Mouse (Mus musculus) ES-Bruce4 (cell line): Measurements from ENCODE around the gene Cd164.

Source experiments
- CTCF ChIP-seq: IDR thresholded peaks from one replicate; pipeline ENCODE4 v1.8.1; 2011; ENCODE audit warnings: low read depth, low read length
- EP300 ChIP-seq: IDR thresholded peaks from 2 replicates; pipeline ENCODE4 v1.6.1; 2011; ENCODE audit warnings: low read depth, low read length; ENCODE audit not compliant: insufficient read depth
- POLR2A ChIP-seq: IDR thresholded peaks from one replicate; pipeline ENCODE4 v1.8.1; 2011; ENCODE audit warnings: low read length; ENCODE audit not compliant: insufficient read depth

DNA sequence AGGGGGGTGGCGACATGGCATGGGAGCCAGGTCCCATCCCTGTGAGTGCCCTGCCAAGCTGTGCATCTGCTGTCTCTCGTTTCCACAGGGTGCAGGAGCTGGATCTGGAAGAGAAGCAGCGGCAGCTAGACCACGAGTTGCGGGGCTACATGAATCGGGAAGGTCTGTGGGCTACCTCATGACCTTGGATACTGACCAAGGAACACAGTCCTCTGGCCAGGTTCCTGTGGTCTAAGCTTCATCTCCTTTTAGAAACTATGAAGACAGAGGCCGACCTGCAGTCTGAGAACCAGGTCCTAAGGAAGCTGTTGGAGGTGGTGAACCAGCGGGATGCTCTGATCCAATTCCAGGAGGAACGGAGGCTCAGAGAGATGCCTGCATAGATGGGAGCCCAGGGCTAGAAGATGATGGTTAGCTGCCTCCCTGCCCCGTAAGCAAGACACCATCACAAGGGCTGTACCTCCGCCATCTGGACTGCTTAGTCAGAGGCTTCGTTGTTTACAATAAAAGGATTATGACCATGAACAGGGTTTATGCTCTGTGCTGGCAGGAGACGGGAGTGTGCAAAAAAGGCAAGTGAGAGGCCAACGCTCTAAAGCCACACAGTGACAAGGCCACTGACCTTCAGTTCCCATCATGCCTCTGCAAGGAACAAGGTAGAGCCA lies 32.6 kb upstream of the Cd164 start:
- TF ChIP-seq CTCF: no peak
- TF ChIP-seq POLR2A: no peak
- no peak for TF ChIP-seq EP300
